Mouse (Mus musculus) CH12F3 (cell line): Measurements from ENCODE around the gene Arsb.

ENCODE experiments used
- in situ Hi-C: fragments of 300-500 bp; cut with MboI; formaldehyde crosslinking; loops from 2 replicates; pipeline ENCODE4 v1.14.3; 2020; ENCODE audit warnings: low sequenced_read_pairs

The Arsb gene

GRCm38 (mm10) chr13:93771588-93772278, at the start of gene Arsb:
Arsb (plus strand) TSS chr13:93771630.
- in situ Hi-C loops = no loop called here

- in situ Hi-C loops = no loop called here
Observed at GRCm38 (mm10) chr13:93721916-93722315, 49.5 kb upstream of the Arsb start.

GRCm38 (mm10) chr13:93723455-93723854, 48.0 kb upstream of the Arsb start:
- in situ Hi-C loops = no loop called here

- in situ Hi-C loops = no loop called here
Observed at GRCm38 (mm10) chr13:93724206-93724605, 47.2 kb upstream of the Arsb start.

- in situ Hi-C loops = no loop called here
Observed at GRCm38 (mm10) chr13:93735131-93735636, 36.2 kb upstream of the Arsb start.

- in situ Hi-C loops = no loop called here
Observed at GRCm38 (mm10) chr13:93744118-93744517, 27.3 kb upstream of the Arsb start.

- in situ Hi-C loops = no loop called here
Observed at GRCm38 (mm10) chr13:93752597-93753400, 18.6 kb upstream of the Arsb start.

- in situ Hi-C loops = no loop called here
Observed at GRCm38 (mm10) chr13:93755084-93755483, 16.3 kb upstream of the Arsb start.

GRCm38 (mm10) chr13:93756674-93757073, 14.8 kb upstream of the Arsb start:
- in situ Hi-C loops = no loop called here

GRCm38 (mm10) chr13:93757514-93757913, 13.9 kb upstream of the Arsb start:
- in situ Hi-C loops = no loop called here

GRCm38 (mm10) chr13:93758149-93758898, 13.1 kb upstream of the Arsb start:
- in situ Hi-C loops = no loop called here

- in situ Hi-C loops = no loop called here
Observed at GRCm38 (mm10) chr13:93761831-93762230, 9.6 kb upstream of the Arsb start.

GRCm38 (mm10) chr13:93762879-93763278, 8.6 kb upstream of the Arsb start:
- in situ Hi-C loops = no loop called here

- in situ Hi-C loops = no loop called here
Observed at GRCm38 (mm10) chr13:93764321-93764973, 7.0 kb upstream of the Arsb start.

- in situ Hi-C loops = no loop called here
Observed at GRCm38 (mm10) chr13:93771031-93771587, 321 bp upstream of the Arsb start.

GRCm38 (mm10) chr13:93772279-93772636, 828 bp downstream of the Arsb start:
- in situ Hi-C loops = no loop called here

- in situ Hi-C loops = no loop called here
Observed at GRCm38 (mm10) chr13:93772861-93773260, 1.4 kb downstream of the Arsb start.

- in situ Hi-C loops = no loop called here
Observed at GRCm38 (mm10) chr13:93773704-93774315, 2.4 kb downstream of the Arsb start.

- in situ Hi-C loops = no loop called here
Observed at GRCm38 (mm10) chr13:93782823-93783222, 11.4 kb downstream of the Arsb start.

- in situ Hi-C loops = no loop called here
Observed at GRCm38 (mm10) chr13:93785329-93785728, 13.9 kb downstream of the Arsb start.
